Comparison of ENCODE assay signal across 23 mouse cellular contexts in genomic region chr19:20403219-20403618, GRCm38 (mm10). TPM values are rescaled to one million over a fixed set of nuclear protein-coding genes. Genes with fewer than 3 reads are reported as not detected.
DNase-seq lines count a peak whose midpoint lies in the region; ATAC-seq lines count a peak whose summit lies in the region.
"Had no signal": no experiment of that assay in that cellular context is flagged by ENCODE, and none has a peak within 500 bp of the region (broad histone marks: within the 10 kb centered on the region; RNA-seq: fewer than 3 reads in every experiment).

No protein-coding gene starts in this region.

- H3K27me3 ChIP-seq in lung, embryonic 15.5 days = no peaks in the 10 kb centered on the region
- H3K27me3 ChIP-seq: embryonic facial prominence, embryonic 12.5 days; forebrain, embryonic 12.5 days had no signal

- peak overlapping the region; percentile 63; the same call in 1 of the 2 replicates for H3K27ac ChIP-seq in lung, embryonic 15.5 days
- H3K27ac ChIP-seq: embryonic facial prominence, embryonic 10.5 days; embryonic facial prominence, embryonic 12.5 days; forebrain, embryonic 10.5 days; forebrain, embryonic 12.5 days had no signal

- no peak for DNase-seq in lung, postnatal 4 days
- DNase-seq in urinary bladder, postnatal 36 days (ENCODE audit: low spot score in 2 of 2) = no peak
- no peak for DNase-seq in adrenal gland, postnatal 10 days
- DNase-seq in liver = no peak
- DNase-seq: adrenal gland, adult 2 months; adrenal gland, postnatal 14 days; adrenal gland, postnatal 36 days; cerebellum, adult 11-12 months; cerebellum, adult 2 months; cerebellum, adult 9-10 months; cerebellum, postnatal 10 days; cerebellum, postnatal 25 days had no signal

- no peak overlapping the region for H3K4me2 ChIP-seq in lung, embryonic 15.5 days
- H3K4me2 ChIP-seq: embryonic facial prominence, embryonic 12.5 days; forebrain, embryonic 12.5 days had no signal

- H3K4me3 ChIP-seq in lung, embryonic 15.5 days = no peak overlapping the region
- H3K4me3 ChIP-seq: embryonic facial prominence, embryonic 10.5 days; embryonic facial prominence, embryonic 12.5 days; erythroblast, embryonic 14.5 days; forebrain, embryonic 10.5 days; forebrain, embryonic 12.5 days had no signal

- 92% methylated on average over 1 of the region's 1 CpGs for WGBS in lung, embryonic 15.5 days

- H3K4me1 ChIP-seq in lung, embryonic 15.5 days = peaks cover 13% of the 10 kb centered on the region; the same call in 1 of the 2 replicates
- H3K4me1 ChIP-seq: embryonic facial prominence, embryonic 10.5 days; embryonic facial prominence, embryonic 12.5 days; forebrain, embryonic 10.5 days; forebrain, embryonic 12.5 days had no signal

- no peaks in the 10 kb centered on the region for H3K36me3 ChIP-seq in lung, embryonic 15.5 days
- H3K36me3 ChIP-seq: embryonic facial prominence, embryonic 10.5 days; embryonic facial prominence, embryonic 12.5 days; forebrain, embryonic 10.5 days; forebrain, embryonic 12.5 days had no signal

- H3K9ac ChIP-seq in lung, embryonic 15.5 days = no peak overlapping the region
- H3K9ac ChIP-seq: embryonic facial prominence, embryonic 12.5 days; forebrain, embryonic 12.5 days had no signal

- H3K9me3 ChIP-seq in lung, embryonic 15.5 days = no peaks in the 10 kb centered on the region
- H3K9me3 ChIP-seq: embryonic facial prominence, embryonic 10.5 days; embryonic facial prominence, embryonic 12.5 days; forebrain, embryonic 10.5 days; forebrain, embryonic 12.5 days had no signal

- no peak for ATAC-seq in lung, embryonic 15.5 days (ENCODE audit: borderline replicate concordance, extremely low read depth, low FRiP score, low TSS enrichment)
- peak; percentile 77 for ATAC-seq in granulocyte monocyte progenitor cell, adult 5-6 weeks (replicated peaks; ENCODE audit: poor library complexity, severe bottlenecking)
- ATAC-seq in megakaryocyte progenitor cell, adult 5-6 weeks (replicated peaks; ENCODE audit: poor library complexity) = peak; percentile 42
- ATAC-seq: forebrain, embryonic 14.5 days; forebrain, embryonic 16.5 days had no signal

RNA-seq across cellular contexts. Expression of gene Anxa1, which starts 12.5 kb away (rescaled TPM):
- polyA plus RNA-seq in lung, embryonic 15.5 days (2015; fragmentation: Nextera tagmentation; extraction: Ambion mirVana) = 182 and 191 TPM in 2 replicates
- total RNA-seq in granulocyte monocyte progenitor cell, adult 5-6 weeks (2014; fragmentation: Nextera tagmentation) = 195 and 239 TPM in 2 replicates
- total RNA-seq in granulocyte monocyte progenitor cell, adult 5-6 weeks (2017) = 534 and 546 TPM in 2 replicates
- 489 and 586 TPM in 2 replicates for total RNA-seq in megakaryocyte progenitor cell, adult 5-6 weeks (2015)
- total RNA-seq in megakaryocyte progenitor cell, adult 5-6 weeks (2017) = 581 and 634 TPM in 2 replicates
- total RNA-seq in adrenal gland, postnatal 10 days (2021) = 10 to 100 TPM; 29.5 to 37.6 TPM
- total RNA-seq: MEL had no signal
- polyA plus RNA-seq: erythroblast, embryonic 14.5 days had no signal

Comparison
In these comparisons a context has a peak if more than half of its experiments do, and no peak if none do; other contexts are left out.
1. RNA of gene Anxa1, which starts 12.5 kb away (total RNA-seq): 489 to 634 TPM in megakaryocyte progenitor cell, adult 5-6 weeks and 195 to 546 TPM in granulocyte monocyte progenitor cell, adult 5-6 weeks; 29.5 to 37.6 TPM in adrenal gland, postnatal 10 days; every median in the first group is over 4 times any median in the second.